Mouse (Mus musculus): Measurements from ENCODE around the gene Ambra1.

DNA sequence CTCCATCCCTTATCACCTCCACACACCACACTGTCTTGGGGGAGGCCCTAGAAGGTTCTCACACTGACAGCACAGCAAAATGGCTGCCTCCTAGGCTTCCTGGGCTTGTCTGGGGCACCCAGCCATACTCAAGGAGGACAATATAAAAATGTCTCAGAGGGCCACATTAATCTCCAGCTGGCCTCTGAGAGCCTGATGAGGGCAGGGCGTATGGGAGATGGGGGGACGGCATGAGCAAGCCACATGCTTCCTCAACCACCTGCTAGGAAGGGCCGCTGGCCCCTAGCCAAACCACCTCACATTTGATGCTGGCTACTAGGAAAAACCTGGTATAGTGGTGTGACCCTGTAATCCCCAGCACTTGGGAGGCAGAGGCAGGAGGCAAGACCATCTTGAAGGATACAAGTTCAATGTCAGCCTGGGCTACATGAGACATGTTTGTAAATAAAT lies 218.9 kb downstream of the Ambra1 start:
- TF ChIP-seq TCF3 (IDR thresholded peaks at IDR 0.05; ENCODE audit: insufficient read length, low read depth) (peak; percentile 72), USF1 (IDR thresholded peaks at IDR 0.05; ENCODE audit: low read depth) (no peak), MYOG (IDR thresholded peaks at IDR 0.05; ENCODE audit: control insufficient read depth in 1 of 3, insufficient read depth in 1 of 3, insufficient read length in 2 of 3, low read depth in 2 of 3) (peak; percentile 67 to 95 (median 77)), POLR2A (IDR thresholded peaks at IDR 0.05; ENCODE audit: insufficient read length, low read depth) (no peak)

Data from myocyte (in vitro differentiated cells).